Mouse (Mus musculus) kidney, postnatal 36 days (tissue): ENCODE measurements at regions not wholly inside any gene's neighbourhood (a gene's known extent, or its start where the extent isn't known, plus 50 kb on each side); places are given as distances from the start of the nearest gene placed in this dataset.
A peak's percentile ranks its signal among the peaks of the same experiment; 100 is the strongest.

Experiments
- DNase-seq, 2 experiments: peaks; one replicate each; pipeline ENCODE4 v3.0.0; 2021 to 2022; ENCODE audit warnings: mixed read lengths in 2 of 2

DNA sequence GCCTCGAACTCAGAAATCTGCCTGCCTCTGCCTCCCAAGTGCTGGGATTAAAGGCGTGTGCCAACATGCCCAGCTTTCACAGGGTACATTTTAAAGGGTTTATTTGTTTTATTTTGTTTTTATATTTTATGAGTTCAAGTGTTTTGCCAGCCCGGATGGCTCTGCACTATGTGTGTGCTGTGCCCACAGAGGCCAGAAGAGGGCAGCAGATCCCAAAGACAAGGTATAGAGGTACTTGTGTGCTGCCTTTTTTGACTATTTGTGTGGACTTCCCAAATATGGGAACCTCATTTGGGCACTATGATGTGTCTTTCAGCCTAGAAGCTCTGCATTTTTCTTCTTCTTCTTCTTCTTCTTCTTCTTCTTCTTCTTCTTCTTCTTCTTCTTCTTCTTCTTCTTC lies 176.4 kb upstream of the Azi2 start:
- DNase-seq: no peak

DNA sequence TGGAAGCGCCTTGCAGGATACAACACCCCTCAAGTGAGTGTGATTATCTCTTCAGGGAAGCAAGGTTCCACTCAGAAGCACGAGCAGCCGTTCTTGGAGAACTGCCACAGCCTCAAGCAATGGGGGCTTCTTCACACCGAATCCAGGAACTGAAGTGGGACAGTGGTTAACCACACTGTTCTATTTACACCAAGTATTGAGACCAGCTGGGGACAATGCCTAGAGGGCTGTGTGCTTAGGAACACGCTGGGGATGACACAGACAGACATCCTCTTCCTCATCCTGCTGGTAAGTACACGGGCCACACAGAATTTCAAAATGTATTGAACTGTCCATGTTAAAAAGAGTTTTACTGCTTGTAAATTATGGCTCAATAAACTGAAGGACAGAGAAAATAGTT lies 177.0 kb upstream of the Azi2 start:
- no peak for DNase-seq

- DNase-seq: peak; percentile 21 to 36
These were observed 180.7 kb upstream of the Azi2 start for GRCm38 (mm10) chr9:117859580-117860045.

DNA sequence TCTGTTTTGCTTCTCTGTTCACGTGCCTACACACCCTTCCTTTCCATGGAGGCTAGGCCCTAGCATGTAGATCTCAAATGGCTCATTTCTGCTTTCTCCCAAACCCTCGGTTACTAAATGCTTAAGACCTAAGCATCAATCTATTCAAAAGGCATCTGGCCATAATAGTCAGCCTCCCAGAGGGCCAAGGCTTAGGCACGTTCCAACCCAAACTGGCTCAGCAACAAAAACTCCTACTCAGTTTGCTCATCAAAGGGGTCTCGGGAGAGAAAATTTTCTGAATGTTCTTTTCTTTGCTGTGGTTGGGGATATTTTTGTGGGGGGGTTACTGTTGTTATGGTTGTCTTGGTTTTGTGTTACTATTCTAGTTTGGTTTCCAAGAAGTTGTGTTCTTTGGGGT lies 196.8 kb upstream of the Azi2 start:
- no peak for DNase-seq

DNA sequence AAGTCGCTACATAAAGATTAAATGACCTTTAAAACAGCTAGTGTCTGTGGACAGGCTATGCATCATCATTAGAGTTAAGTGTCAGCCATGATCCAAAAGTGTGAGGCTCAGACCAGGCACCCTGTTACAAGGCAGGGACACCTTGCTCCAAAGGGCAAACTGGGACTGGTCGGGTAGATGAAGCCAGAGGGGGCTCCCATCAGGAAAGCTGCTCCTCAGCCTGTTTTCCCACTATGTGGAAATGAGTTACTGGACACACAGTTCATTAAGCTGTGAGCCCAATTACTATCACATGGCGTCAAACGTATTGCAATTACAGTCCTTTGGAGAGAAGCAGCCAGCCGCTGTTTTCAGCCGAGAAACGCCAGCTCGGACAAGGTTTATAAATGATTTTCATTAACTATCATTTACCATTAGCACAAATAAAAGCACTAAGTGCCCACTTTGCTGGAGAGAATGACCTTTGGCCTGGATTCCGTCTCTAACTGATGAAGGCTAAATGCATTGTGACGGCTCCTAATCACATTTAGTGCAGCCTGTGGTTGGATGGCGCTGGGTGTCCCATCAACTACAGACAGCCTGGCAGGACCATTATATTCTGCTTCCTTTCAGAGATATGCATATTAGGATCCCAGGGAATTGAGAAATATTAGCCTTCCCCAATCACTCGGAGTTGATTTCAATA lies 203.5 kb upstream of the Azi2 start:
- no peak for DNase-seq

- no peak for DNase-seq
These were observed 203.9 kb upstream of the Rbms3 start for GRCm38 (mm10) chr9:117833586-117833985.

DNA sequence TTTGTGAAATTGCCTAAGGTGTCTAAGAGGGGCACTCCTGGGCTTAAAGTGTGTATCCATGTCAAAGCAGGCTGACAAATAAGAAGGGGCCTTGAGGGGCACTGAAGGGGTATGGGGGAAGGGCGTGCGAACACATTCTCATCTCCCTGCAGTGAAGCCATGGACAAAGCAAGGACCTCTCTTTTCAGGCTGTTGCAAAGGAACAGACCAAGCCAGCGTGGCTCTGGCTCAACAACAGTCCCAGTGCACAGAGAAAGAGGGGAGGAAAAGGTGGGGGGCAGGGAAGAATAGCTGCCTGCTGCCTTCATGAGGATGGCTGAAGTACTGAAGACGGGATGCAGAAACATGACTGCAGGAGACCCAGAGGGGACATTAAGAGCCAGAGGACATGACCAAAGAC lies 184.9 kb upstream of the Rbms3 start:
- no peak for DNase-seq

- peak; percentile 2 to 27 for DNase-seq
These were observed 183.5 kb upstream of the Rbms3 start for GRCm38 (mm10) chr9:117813216-117813615.

DNA sequence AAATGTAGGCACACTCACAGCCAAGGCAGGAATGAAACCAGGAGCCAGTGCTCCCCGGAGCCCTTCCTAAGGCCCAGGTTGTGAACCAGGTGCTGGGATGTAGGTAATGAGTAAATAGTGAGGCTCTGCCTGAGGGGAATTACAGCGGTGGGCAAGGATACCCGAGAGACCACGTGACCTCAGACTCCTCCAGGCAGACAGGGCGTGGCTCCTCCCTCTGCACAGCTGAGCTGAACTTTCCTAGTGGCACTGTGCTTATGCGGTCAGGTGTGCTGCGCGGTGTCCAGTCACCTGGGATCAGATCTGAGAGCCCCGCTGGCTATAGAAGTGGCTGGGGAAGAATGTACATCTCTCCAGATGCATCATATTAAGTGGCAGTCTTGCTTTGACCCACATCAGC lies 176.1 kb upstream of the Rbms3 start:
- DNase-seq: no peak

- DNase-seq: no peak
These were observed 154.5 kb upstream of the Rbms3 start for GRCm38 (mm10) chr9:117784186-117784591.

- DNase-seq: no peak
These were observed 124.9 kb upstream of the Rbms3 start for GRCm38 (mm10) chr9:117754651-117755050.

DNA sequence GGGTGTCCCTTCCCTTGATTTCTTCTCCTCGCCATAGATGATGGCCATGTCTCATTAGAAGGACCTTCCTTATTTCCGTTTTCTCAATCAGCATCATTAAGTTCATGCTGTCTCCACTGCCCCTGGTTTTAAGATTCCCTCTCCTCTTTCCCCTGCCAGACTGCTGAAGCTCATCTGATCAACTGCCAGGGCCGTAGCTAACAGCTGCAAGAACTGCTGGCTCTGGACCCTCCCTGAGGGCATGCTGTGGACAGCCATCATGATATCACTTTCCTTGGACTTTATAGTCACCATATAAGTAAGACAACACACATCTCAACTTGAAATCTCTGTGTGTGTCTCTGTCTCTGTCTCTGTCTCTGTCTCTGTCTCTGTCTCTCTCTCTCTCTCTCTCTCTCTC lies 123.8 kb upstream of the Rbms3 start:
- DNase-seq: no peak

DNA sequence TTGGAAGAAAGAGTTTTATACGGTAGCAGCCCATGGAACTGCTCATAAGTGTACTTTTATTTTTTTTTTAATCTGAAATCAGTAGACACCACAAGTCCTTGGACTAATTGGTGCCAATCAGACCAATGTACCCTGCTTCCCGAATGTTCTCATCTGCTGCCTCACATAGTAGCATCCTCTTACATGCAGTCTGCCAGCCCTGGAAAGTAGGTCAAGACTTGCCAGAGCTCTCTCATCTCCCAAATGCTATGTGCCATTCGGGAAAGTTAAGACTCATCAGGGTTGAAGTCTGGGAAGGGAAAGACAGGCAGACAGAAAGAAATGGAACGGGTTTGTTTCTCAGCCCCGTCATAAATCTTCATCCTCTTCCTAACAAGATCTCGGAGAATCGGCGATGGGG lies 115.2 kb upstream of the Rbms3 start:
- no peak for DNase-seq

DNA sequence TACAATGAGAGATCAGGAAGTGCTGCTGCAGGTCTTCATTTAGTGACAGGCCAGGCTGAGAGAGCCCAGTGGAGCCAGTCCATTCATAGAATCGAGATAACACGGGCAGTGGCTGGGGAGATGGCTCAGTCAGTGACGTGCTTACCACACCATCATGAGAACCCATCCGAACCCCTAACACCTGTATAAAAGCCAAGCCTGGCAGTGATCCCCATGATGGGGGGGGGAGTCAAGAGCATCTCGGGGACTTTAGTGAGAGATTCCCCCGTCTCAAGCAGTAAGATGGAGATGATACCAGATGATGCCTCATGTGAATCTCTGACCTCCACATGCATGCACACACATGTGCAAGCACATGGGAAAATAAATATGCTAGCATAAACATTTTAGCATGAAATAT lies 99.7 kb upstream of the Rbms3 start:
- DNase-seq: no peak

DNA sequence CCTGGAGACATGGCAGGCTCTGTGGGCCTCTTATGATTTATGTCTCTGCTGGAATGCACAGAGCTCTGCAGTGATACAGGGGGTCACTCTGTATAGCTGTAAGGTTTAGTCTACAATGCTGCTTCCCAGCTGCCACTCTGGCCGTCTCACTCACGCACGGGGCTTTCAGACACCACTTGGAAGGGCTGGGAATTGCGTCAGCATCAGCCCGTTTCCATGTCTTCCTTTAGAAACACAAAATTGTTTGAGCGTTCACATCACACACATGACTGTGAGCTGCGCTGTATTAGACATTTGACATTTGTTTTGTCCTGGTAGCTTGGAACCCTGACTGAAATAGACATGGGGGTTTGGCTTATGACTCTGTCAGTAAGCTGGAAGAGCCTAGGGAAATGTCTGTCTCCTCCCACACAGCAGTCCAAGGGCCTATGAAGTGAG lies 90.5 kb upstream of the Rbms3 start:
- DNase-seq: no peak

DNA sequence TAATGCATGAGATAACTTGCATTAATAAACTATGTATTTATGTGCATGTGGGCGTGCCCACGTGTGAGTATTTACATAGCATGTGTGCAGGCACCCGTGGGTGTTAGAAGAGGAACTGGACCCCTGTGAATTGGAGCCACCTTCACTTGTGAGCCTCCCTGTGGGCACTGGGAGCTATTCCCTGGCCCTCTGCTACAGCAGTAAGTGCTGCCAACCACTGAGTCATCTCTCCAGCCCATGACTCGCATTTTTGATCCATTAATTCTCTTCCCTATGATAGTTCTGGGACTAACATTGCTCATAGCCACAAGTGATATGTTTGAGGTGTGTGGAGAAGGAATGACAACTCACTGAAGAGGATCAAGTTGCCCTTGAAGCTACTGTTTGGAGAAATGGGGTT lies 87.6 kb upstream of the Rbms3 start:
- no peak for DNase-seq

DNA sequence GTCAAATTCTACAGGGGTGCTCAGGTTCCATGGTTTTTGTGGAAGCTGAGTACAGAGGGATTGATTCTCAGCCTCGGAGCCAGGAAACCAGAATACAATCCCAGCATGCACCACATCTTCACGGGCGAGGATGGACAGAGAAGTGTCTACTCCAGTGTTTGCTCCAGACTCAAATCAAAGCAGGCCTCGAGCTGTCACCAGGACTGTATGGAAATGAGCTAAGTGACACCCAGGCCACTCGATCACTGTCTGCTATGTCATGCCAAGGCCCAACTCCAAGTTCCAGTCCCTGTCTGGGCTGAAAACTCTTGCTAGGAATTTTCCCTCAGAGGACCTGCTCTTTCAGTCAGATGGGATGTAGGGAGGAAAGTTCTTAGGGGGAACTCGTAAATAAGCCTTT lies 86.8 kb upstream of the Rbms3 start:
- peak in 1 of 2 experiments; percentile 3 for DNase-seq

DNA sequence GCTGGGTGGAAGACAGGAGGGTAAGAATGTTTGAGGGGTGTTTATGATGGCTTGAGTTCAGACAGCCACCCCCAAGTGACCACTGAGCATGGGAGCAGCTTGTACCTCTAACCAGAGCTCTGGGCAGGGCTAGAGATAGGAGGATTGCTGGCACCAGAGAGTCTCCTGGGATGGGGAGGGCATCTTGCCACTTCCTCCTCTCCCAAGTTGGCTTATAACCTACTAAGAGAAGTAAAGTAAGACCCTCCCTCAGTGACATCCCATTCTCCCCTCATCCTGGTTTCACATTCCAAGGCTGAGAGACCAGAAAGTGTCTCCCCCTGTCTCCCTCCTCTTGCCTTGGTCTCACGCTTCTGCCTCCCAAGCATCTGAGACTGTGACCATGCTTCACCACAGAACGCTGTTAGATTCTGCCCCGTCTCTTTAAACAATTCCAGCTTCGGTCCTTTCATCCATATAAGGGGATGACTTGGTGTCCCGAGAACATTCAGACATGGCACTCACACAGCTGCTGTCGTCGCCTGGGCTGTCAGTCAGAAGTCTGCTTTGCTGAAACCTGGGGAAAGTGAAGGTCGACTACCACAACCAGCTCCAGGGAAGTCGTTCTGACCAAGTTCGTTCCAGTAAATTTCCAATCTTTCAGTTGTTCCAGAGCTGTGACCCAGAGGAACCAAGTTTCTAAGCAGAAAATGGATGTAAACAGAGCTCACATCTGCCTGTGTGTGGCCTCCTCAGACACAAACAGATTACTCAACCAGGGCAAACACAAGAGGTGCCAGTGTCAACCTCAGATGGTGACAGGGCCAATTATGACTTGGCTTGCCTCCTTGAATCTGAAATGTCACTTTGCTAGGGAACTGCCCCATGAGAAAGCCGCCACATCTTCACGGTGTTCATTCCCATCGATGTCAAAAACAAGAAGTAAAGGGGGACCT lies 85.3 kb upstream of the Rbms3 start:
- DNase-seq: no peak

DNA sequence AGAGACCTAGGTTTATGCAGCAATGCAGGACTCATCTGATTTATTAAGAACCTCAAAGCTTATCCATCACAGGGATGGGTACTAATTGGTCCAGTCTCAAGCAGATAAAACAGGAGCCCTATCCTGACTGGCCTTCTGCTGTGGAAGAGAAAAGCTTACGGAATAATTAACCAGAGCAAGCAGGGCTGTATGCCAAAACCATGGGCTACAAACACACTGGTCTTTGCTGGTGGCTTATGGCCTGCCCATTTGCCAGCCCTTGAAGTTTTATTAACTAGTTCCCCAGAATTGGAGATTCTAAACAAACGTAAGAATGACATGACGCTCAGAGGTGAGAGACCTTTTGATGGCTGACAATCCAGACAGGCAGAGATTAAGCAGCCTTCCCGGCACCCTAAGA lies 83.4 kb upstream of the Rbms3 start:
- DNase-seq: no peak

DNA sequence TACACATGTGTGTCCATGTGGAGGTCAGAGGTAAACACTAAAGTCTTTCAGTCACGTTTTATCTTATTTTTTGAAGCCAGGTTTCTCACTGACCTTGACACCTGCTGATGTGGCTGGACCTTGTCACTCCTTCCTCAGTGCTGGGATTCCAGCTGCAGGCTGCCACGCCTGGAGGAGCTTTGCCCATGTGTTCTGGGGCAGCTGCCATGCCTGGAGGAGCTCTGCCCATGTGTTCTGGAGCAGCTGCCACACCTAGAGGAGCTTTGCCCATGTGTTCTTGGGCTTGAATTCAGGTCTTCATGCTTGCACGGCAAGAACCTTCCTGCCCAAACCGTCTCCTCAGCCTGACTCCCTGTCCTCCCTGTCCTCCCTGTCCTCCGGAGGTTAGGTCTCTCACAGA lies 82.1 kb upstream of the Rbms3 start:
- no peak for DNase-seq

GRCm38 (mm10) chr9:117710966-117711365 lies 81.3 kb upstream of the Rbms3 start:
- no peak for DNase-seq

DNA sequence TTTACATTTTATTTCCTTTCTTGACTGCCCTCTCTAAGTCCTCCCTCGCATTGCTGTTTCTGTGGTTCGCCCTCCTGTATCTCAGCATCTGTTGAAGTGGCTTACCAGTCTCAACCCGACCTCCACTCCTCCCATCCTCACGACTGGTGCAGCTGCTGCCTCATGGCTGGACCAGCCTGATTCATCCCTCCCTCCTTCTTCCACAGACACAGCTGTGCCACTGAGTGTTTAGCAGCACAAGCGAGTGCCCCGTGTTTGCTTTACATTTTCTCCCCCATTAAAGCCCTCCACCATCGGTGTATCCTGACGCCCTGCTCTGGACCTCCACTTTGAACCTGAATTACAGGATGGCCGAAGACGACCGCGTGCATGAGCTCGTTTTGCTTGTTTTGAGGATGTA lies 80.0 kb upstream of the Rbms3 start:
- no peak for DNase-seq

DNA sequence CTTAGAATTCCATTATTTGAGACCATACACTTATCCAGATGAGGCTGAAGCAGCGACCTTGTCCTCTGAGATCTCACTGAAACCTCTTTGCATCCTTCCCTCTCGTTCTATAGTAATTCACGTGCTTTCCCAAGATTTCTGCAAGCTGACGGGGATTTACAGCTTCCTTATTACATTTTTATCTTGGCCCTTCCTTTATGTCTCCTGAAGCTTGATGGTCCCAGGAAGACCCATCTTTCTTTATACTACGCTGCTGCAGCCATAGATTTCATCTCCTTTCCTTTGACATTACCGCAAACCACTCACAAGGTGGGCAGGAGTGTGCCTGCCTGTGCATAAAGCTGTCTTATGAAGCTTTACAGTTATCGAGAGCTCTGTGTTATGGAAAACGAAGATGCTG lies 63.3 kb upstream of the Rbms3 start:
- DNase-seq: no peak

DNA sequence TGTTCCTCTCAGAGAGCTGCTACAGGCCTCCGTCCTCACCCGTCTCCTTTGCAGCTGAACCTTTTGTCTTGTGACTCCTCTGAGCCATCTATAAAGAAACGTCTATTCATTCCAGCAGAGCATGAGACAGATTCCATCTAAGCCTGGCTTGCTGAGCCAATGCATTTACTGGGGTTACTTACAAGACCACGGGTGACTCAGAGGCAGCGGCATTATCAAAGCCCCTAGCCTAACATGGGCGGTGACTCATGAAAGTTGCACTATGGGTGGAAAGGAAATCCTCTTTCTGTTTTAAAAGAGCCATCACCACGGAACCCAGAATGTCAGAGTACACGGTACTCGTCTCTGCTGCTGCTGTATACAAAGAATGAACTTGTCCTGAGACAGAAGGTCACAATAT lies 62.8 kb upstream of the Rbms3 start:
- DNase-seq: no peak
